Mouse (Mus musculus) ES-Bruce4 (cell line): ENCODE measurements around the gene Sbpl. TPM values are rescaled to one million over a fixed set of nuclear protein-coding genes. Genes with fewer than 3 reads are reported as not detected.
"Not testable (repeated sequence)": the region's sequence is repeated elsewhere in the genome, so short reads cannot be mapped to it uniquely, and the experiment has no call there.

Experiments used
- H3K27ac ChIP-seq: 2 replicates; pipeline ENCODE4 v1.5.1; 2012; ENCODE audit warnings: low read length, inconsistent platforms; ENCODE audit not compliant: insufficient read depth
- H3K27me3 ChIP-seq: 2 replicates; pipeline ENCODE4 v1.6.1; 2012; ENCODE audit warnings: mild to moderate bottlenecking, low read length, inconsistent platforms; ENCODE audit not compliant: control insufficient read depth, poor library complexity, insufficient read depth, severe bottlenecking
- H3K36me3 ChIP-seq: 2 replicates; pipeline ENCODE4 v1.6.1; 2012; ENCODE audit warnings: inconsistent platforms, mild to moderate bottlenecking, low read length, moderate library complexity; ENCODE audit not compliant: control insufficient read depth, poor library complexity, insufficient read depth, severe bottlenecking
- H3K4me1 ChIP-seq: one replicate; pipeline ENCODE4 v1.8.1; 2011; ENCODE audit warnings: low read length; ENCODE audit not compliant: control insufficient read depth, insufficient read depth
- H3K4me3 ChIP-seq: 2 replicates; pipeline ENCODE4 v1.5.1; 2011; ENCODE audit warnings: low read depth, mild to moderate bottlenecking, low read length
- H3K9ac ChIP-seq: 2 replicates; pipeline ENCODE4 v1.6.1; 2012; ENCODE audit warnings: low read depth, mild to moderate bottlenecking, inconsistent platforms; ENCODE audit not compliant: poor library complexity, severe bottlenecking
- H3K9me3 ChIP-seq: replicated peaks from 2 replicates; pipeline ENCODE4 v1.6.1; 2012; ENCODE audit warnings: mild to moderate bottlenecking, low read length, inconsistent platforms; ENCODE audit not compliant: control insufficient read depth, poor library complexity, insufficient read depth, severe bottlenecking
- CTCF ChIP-seq: IDR thresholded peaks from one replicate; pipeline ENCODE4 v1.8.1; 2011; ENCODE audit warnings: low read depth, low read length
- EP300 ChIP-seq: IDR thresholded peaks from 2 replicates; pipeline ENCODE4 v1.6.1; 2011; ENCODE audit warnings: low read depth, low read length; ENCODE audit not compliant: insufficient read depth
- POLR2A ChIP-seq: IDR thresholded peaks from one replicate; pipeline ENCODE4 v1.8.1; 2011; ENCODE audit warnings: low read length; ENCODE audit not compliant: insufficient read depth
- polyA plus RNA-seq: library from polyadenylated mRNA; stranded (reverse); fragments of >200 nt; gene quantifications from 2 replicates; pipeline ENCODE4 v1.2.4, GENCODE M21; 2011; ENCODE audit warnings: low read depth; ENCODE audit not compliant: missing spikeins, insufficient read depth, insufficient read length

Gene Sbpl
- polyA plus RNA-seq, 1 experiment = not detected

DNA sequence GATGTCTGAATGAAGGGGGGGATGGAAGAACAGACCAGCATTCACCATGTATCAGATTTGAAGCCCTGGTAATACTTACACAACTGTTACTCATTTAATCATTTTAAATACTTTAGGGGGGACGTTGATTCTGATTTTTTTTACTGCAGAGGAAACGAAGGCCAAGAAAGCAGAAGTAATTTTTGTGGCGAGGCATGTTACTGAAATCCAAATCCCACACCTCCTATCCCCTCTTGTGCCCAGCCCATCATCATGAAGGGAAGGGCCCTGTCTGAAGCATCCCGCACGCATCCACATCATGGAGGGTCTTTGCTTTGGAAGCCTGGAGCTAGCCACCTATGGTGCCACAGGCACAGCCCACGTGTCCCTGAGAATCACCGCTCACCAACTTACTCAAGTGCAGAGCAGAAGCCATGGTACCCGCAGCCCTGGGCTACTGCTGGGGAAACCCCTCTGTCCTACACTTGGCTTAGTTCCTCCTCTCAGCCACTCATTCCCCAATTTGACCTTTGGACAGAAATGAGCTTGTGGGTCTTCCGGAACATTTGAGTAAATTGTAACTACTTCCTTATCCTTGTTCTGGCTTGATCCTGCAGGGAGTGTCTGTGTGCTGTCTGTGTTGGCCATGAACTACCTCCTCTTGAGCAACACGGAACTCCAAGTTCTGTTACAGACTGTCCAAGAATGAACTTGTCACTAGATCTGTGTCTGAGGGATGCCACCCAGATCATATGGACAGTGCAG lies 11.8 kb upstream of the Sbpl start:
- Histone ChIP-seq H3K9ac (no peak overlapping the region), H3K9me3 (no peaks in the 10 kb centered on the region), H3K27me3 (no peaks in the 10 kb centered on the region), H3K4me3 (no peak overlapping the region), H3K4me1 (no peaks in the 10 kb centered on the region), H3K36me3 (no peaks in the 10 kb centered on the region), H3K27ac (no peak overlapping the region)
- TF ChIP-seq EP300 (no peak), POLR2A (no peak), CTCF (no peak)

DNA sequence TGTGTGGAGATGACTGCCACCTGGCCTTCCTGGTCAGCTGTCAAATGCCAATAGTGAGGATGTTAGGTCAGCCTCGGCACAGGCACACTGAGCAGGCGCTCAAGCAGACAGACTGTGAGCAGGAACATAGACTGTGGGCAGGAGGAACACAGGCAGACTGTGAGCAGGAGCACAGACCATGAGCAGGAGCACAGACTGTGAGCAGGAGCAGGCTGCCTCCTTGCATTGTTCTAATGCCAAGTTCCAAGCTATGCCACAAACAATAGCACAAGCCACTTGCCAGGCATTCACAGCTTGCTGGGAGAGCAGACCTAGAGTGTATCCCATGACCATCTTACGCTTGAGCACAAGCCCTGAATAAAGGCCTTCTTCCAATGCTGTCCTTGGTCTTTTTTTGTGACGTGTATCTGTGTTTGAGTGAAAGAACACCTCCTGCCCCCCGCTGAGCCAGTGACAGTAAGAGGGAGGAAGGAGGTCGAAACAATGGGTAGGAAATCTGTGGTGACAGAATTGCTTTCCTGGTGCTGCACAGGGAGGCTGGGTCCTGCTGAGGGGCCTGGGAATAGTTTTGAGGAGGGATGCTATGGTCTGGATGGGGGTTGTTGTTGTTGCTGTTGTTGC lies 10.8 kb upstream of the Sbpl start:
- Histone ChIP-seq H3K9me3 (no peaks in the 10 kb centered on the region), H3K4me1 (no peaks in the 10 kb centered on the region), H3K27me3 (no peaks in the 10 kb centered on the region), H3K36me3 (no peaks in the 10 kb centered on the region), H3K4me3 (no peak overlapping the region), H3K9ac (no peak overlapping the region), H3K27ac (no peak overlapping the region)
- TF ChIP-seq EP300 (no peak), CTCF (no peak), POLR2A (no peak)

DNA sequence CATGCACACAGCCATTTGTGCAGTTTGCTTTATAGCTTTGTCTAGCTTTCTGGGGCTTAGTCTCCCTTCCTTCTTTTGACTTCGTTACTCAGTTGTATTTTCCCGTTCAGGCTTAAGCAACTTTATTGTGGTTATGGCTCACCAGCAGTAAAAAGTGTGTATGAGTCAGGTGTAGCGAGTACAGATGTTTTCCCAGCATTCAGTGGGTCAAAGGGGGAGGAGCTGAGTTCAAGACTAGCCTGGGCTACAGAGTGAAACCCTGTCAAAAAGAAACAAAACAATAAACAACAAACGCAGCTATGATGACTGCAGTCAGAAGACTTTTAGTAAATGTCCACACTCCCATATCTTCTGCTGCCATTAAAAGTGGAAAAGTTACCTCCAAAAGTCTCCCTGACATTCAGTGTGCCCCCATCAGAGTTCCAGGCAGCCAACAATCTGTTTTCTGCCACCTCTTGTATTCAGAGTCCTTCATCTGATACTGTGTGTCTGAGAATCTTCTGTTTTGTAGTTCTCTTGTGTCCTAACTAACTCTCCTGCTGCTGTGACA lies 6.6 kb upstream of the Sbpl start:
- TF ChIP-seq EP300 = no peak
- no peak for TF ChIP-seq CTCF
- no peak for TF ChIP-seq POLR2A

DNA sequence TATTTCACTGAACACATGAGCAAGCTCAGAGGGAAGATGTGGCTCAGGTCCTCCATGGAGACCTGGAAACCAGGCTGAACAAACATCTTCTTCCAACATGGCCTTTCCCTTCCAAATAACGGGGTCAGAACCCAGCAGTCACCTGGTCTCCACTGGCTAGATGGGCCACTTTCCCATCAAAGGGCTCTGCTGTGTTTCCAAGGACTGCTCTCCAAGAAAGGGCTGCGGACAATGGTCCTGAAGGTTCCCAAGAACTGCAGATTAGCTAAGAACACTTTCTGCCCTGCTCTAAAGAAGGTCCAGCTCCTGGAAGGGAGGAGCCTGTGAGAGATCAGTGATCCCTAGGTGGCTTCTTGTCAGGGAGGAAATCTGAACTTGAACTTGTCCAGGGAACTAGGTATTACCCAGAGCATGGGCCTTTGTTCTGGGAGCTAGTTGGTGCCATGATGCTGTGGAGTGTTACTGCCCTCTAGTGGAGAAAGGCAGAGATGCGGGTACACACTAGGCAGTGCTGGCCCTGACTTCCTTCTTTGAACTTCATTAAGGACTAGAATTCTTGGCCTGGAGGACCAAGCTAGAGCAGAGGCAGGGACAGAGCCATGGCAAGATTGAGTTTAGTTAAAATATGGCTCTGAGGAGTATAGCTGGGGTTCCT lies 5.1 kb upstream of the Sbpl start:
- H3K27ac ChIP-seq = no peak overlapping the region
- H3K9me3 ChIP-seq = no peaks in the 10 kb centered on the region
- H3K9ac ChIP-seq = no peak overlapping the region
- H3K36me3 ChIP-seq = no peaks in the 10 kb centered on the region
- TF ChIP-seq EP300 (no peak), POLR2A (no peak), CTCF (peak; percentile 98)
- H3K27me3 ChIP-seq = no peaks in the 10 kb centered on the region
- no peak overlapping the region for H3K4me3 ChIP-seq
- H3K4me1 ChIP-seq = no peaks in the 10 kb centered on the region

More for the DNA sequence above, 6.6 kb upstream of the Sbpl start:
- Histone ChIP-seq H3K27ac (no peak overlapping the region), H3K4me3 (no peak overlapping the region), H3K4me1 (no peaks in the 10 kb centered on the region), H3K9ac (no peak overlapping the region), H3K36me3 (no peaks in the 10 kb centered on the region), H3K9me3 (no peaks in the 10 kb centered on the region), H3K27me3 (no peaks in the 10 kb centered on the region)

DNA sequence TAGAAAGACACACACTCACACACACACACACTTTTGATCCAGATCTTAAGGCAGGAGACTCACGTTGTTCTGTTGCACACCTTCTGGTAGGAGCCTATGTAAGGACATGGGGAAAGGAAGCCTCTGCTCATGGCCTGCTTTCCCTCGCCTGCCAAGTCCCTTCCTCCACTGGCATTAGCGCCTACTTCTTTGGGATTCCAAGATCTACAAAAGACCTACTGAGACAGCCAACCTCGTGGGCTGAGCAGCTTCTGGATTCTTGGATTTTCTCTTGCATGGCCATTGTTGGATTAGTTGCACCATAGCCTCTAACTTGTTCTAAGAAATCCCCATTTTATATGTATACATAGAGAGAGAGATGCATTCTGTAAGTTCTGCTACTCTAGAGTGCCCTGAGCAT lies 4.2 kb downstream of the Sbpl start:
- not testable (repeated sequence) for H3K27ac ChIP-seq, H3K9me3 ChIP-seq, H3K9ac ChIP-seq, H3K36me3 ChIP-seq, H3K27me3 ChIP-seq, H3K4me1 ChIP-seq, H3K4me3 ChIP-seq

DNA sequence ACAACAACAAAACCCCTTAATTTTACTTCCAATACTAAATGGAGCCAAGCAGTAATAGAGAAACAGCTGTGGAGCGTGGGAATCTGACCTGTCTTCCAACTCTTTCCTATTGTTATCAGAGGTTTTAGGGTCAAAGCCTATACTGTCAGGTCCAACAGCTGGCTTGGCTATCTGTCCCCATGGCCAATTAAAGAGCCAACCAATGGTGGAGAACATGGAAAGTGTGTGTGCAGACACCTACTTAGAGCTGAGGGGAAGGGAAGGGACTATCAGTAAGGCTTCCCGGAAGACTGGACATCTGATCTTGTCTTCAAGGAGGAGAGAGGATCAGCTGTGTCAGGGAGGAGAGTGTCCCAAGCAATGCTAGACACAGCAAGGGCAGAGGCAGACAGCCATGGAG lies 6.0 kb downstream of the Sbpl start:
- Histone ChIP-seq H3K9ac (no peak overlapping the region), H3K9me3 (no peaks in the 10 kb centered on the region), H3K27me3 (no peaks in the 10 kb centered on the region), H3K4me1 (no peaks in the 10 kb centered on the region), H3K4me3 (no peak overlapping the region), H3K36me3 (no peaks in the 10 kb centered on the region), H3K27ac (no peak overlapping the region)
- no peak for TF ChIP-seq CTCF
- TF ChIP-seq EP300 = no peak
- TF ChIP-seq POLR2A = no peak

DNA sequence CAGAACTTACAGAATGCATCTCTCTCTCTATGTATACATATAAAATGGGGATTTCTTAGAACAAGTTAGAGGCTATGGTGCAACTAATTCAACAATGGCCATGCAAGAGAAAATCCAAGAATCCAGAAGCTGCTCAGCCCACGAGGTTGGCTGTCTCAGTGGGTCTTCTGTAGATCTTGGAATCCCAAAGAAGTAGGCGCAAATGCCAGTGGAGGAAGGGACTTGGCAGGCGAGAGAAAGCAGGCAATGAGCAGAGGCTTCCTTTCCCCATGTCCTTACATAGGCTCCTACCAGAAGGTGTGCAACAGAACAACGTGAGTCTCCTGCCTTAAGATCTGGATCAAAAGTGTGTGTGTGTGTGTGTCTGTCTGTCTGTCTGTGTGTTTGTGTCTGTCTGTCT lies 7.6 kb downstream of the Sbpl start:
- not testable (repeated sequence) for H3K27ac ChIP-seq, H3K4me1 ChIP-seq, H3K36me3 ChIP-seq, H3K9ac ChIP-seq, H3K9me3 ChIP-seq, H3K4me3 ChIP-seq, H3K27me3 ChIP-seq
